Mouse (Mus musculus) megakaryocyte-erythroid progenitor cell, adult 5-6 weeks (primary cell): Measurements from ENCODE around the gene Frmpd3. TPM values are rescaled to one million over a fixed set of nuclear protein-coding genes. Genes with fewer than 3 reads are reported as not detected.
A peak's percentile ranks its signal among the peaks of the same experiment; 100 is the strongest.
"Not testable (repeated sequence)": the region's sequence is repeated elsewhere in the genome, so short reads cannot be mapped to it uniquely, and the experiment has no call there.

ENCODE experiments used
- ATAC-seq: replicated peaks from 2 replicates; pipeline ENCODE4 v1.8.0; 2016; ENCODE audit warnings: mild to moderate bottlenecking, inconsistent platforms; ENCODE audit not compliant: severe bottlenecking, poor library complexity, low FRiP score, low TSS enrichment
- total RNA-seq, 2 experiments: library from RNA; stranded (forward) in 1 of 2; stranded (reverse) in 1 of 2; fragments of 200-1000, 215-1000 nt in 1 of 2; fragments of >200 nt in 1 of 2; fragmentation: Nextera tagmentation in 1 of 2; gene quantifications; 2 replicates each; pipeline ENCODE4 v1.2.3; 2014 to 2017

Frmpd3 gene
- not detected in 2 replicates for total RNA-seq (2014; fragmentation: Nextera tagmentation)
- total RNA-seq (2017) = not detected in 2 replicates

GRCm38 (mm10) chrX:140341656-140342392 is at the start of gene Frmpd3:
Frmpd3 (plus strand) TSS chrX:140342263.
- no peak for ATAC-seq

- ATAC-seq = no peak
Observed at GRCm38 (mm10) chrX:140303731-140304130, 38.3 kb upstream of the Frmpd3 start.

- no peak for ATAC-seq
Observed at GRCm38 (mm10) chrX:140305652-140306051, 36.4 kb upstream of the Frmpd3 start.

- no peak for ATAC-seq
Observed at GRCm38 (mm10) chrX:140317931-140318330, 24.1 kb upstream of the Frmpd3 start.

- no peak for ATAC-seq
Observed at GRCm38 (mm10) chrX:140319131-140319530, 22.9 kb upstream of the Frmpd3 start.

GRCm38 (mm10) chrX:140320671-140321070 is 21.4 kb upstream of the Frmpd3 start:
- ATAC-seq = not testable (repeated sequence)

- no peak for ATAC-seq
Observed at GRCm38 (mm10) chrX:140342393-140343163, 515 bp downstream of the Frmpd3 start.

- no peak for ATAC-seq
Observed at GRCm38 (mm10) chrX:140375628-140376027, 33.6 kb downstream of the Frmpd3 start.

GRCm38 (mm10) chrX:140399986-140400385 is 57.9 kb downstream of the Frmpd3 start:
- no peak for ATAC-seq

- ATAC-seq = 0 out of 2 replicates have a peak, but pooled peaks have one; percentile 41
Observed at GRCm38 (mm10) chrX:140402904-140403303, 60.8 kb downstream of the Frmpd3 start.

GRCm38 (mm10) chrX:140406079-140406478 is 64.0 kb downstream of the Frmpd3 start:
- no peak for ATAC-seq

- ATAC-seq = peak; percentile 94
Observed at GRCm38 (mm10) chrX:140406501-140406900, 64.4 kb downstream of the Frmpd3 start.

GRCm38 (mm10) chrX:140407593-140407992 is 65.5 kb downstream of the Frmpd3 start:
- peak; percentile 64 for ATAC-seq

GRCm38 (mm10) chrX:140418467-140418866 is 76.4 kb downstream of the Frmpd3 start:
- ATAC-seq = no peak

GRCm38 (mm10) chrX:140427124-140427523 is 85.1 kb downstream of the Frmpd3 start:
- no peak for ATAC-seq

GRCm38 (mm10) chrX:140428252-140428651 is 86.2 kb downstream of the Frmpd3 start:
- ATAC-seq = 0 out of 2 replicates have a peak, but pooled peaks have one; percentile 50

- no peak for ATAC-seq
Observed at GRCm38 (mm10) chrX:140429985-140430384, 87.9 kb downstream of the Frmpd3 start.

GRCm38 (mm10) chrX:140430506-140430905 is 88.4 kb downstream of the Frmpd3 start:
- no peak for ATAC-seq

GRCm38 (mm10) chrX:140431981-140432380 is 89.9 kb downstream of the Frmpd3 start:
- no peak for ATAC-seq

GRCm38 (mm10) chrX:140432786-140433185 is 90.7 kb downstream of the Frmpd3 start:
- no peak for ATAC-seq
